Mouse (Mus musculus): ENCODE data around the gene Cirbp.
"Not testable (repeated sequence)": the region's sequence is repeated elsewhere in the genome, so short reads cannot be mapped to it uniquely, and the experiment has no call there.

Gene Cirbp

DNA sequence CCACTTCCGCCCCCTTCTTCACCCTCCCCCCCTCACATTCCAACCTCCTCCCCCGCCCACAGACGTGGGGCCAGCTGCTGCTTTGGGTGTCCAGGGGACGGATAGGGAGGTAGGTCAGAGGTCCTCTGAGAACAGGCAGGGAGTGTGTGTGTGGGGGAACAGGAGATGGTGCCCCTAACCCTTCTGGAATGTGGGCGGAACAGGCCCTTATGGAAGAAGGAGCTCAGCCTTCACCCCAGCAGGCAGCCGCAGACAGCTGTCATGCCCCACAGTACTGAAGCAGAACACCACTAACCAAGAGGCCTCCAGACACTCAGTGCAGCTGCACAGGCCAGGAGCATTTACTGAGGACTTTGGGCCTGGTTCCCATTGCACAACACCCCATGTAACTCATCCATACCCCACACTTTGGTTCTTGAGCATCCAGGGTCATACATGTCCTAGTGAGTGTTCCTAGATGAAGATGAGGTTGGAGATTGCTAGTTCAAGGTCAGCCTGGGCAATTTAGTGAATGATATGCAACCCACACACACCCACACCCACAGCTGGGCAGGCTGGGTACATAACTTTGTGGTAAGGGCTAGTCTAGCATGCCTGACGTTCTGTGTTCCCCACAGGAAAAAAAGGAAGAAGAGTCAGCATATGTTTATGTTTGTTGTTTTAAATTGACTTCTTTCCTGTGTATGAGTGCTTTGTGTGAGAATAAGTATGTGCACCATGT lies 4.1 kb upstream of the Cirbp start:
- DNase-seq (ENCODE audit: extremely low read depth, low read depth): no peak

DNA sequence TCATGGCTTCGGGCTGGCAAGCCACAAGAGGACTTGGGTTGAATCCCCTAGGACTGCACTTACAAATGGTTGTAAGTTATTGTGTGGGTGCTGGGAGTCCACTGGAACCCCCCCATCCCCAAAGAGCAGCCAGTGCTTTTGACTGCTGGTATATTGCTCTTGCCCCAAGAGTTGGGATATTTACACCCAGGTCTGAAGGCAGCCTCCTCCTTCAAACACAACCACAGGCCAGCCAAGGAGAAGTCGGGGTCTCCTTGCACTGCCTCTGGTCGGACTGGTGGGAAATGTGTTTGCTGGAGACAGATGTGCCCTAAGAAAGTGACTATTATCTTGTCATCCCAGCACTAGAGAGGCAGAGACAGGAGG lies 3.6 kb upstream of the Cirbp start:
- no peak for DNase-seq (ENCODE audit: extremely low read depth, low read depth)

DNA sequence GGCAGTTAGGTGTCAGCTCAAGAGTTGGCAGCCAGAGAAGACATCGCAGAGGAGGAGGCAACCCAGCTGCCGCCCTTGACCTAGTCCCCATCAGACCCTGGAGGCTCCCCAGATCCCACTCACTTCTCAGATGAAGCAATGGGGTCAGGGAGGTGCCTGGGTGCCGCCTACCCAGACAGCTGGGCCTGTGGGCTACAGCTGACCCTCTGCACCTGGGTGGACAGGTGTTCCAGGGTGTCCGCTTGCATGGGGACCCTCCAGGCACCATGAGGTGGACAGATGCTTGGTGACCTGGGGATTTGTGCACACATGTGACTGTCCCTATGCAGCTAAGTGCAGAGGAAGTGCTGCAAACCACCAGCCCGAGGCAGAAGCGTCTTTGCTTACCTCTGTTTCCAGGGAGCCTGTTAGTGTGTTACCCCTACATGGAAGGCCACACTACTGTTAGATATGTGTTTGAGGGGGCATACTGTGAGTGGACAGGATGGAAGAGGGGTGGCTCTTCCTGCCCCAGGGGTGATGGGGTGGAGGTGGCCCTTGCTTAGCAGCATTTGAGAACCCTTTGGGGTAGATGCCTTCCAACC lies 3.0 kb upstream of the Cirbp start:
- DNase-seq (ENCODE audit: extremely low read depth, low read depth): no peak

DNA sequence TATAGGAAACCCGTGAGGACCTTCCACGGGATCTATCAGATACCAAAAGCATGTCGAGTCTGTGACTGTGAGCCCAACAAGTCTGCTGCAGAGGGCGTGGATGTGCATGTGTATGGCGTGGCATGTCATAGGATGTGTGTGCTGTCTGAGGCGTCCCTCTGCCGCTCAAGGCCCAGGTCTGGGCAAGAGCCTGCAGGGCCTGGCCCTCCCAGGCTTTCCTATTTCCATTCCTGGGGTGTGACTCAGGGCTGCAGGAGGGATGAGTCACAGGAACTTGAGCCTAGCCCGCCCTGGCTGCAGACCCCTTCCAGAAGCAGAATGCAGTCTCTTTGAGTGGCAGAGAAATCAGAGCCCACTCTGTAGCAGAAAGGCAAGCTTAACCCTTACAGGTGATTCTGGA lies 2.1 kb upstream of the Cirbp start:
- no peak for DNase-seq (ENCODE audit: extremely low read depth, low read depth)

DNA sequence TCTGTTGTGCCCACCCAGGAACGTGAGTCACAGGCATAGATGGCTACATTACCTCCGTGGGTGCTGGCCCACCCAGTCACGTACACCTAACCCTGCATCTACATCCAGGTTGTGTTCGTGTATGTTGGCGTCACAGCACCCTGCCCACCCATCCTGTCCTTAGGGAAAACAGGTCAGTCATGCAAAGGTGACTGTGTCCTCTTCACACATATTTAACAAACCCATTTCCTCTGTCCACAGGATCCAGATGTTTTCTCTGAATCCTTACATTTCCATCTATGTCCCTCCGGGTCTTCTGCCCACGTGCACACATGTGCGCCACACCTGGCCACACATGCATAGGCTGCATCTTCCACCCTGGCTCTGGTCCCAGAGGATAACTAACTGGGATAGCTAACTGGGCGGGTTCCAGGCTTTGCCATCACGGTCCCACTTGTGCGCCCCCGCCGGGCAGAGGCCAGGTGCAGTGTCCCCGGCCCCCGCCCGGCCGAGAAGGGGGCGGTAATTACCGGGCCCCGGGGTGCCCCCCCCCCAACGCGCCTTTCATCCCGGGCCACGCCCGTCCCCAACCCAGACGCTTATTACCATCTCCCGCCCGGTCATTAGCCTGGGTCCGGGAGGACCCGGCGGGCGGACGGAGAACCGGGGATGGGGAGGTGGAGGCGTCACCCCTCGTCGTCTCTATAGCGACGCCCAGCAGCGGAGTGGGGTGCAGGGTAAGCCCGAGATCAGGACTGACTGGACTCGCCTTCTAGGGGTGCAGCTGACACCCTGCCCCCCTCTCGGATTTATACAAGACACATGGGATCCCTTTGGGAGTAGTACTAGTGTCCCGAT lies 1.4 kb upstream of the Cirbp start:
- DNase-seq (ENCODE audit: extremely low read depth, low read depth): no peak

DNA sequence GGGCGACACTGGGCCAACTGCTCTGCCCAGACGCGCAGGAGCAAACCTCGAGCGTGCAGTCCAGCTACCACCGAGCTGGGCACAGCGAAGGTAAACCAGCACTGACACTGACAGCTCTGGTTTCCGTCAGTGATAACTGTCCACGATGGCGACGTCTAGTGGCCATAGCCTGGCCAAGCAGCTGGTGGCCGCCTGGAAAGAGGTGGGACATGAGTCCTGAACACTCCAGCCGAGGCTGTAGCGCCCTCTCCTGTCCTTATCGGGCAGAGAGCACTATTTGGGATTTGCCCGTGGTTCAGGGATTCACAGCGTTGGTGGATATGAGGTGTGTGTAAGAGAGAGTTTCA lies 814 bp upstream of the Cirbp start:
- peak; percentile 86 for DNase-seq (ENCODE audit: extremely low read depth, low read depth)

DNA sequence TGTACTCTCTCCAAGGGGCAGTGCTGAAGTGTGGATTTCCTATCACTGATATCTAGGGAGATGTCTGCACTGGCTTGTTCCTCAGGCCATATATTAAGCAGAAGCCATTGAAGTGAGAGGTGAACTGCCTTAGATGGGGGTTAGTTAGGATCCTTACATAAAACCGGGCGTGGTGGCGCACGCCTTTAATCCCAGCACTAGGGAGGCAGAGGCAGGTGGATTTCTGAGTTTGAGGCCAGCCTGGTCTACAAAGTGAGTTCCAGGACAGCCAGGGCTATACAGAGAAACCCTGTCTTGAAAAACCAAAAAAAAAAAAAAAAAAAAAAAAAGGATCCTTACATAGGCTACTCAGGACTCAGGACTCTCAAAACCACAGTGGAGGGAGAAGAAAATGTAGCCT lies 351 bp downstream of the Cirbp start:
- not testable (repeated sequence) for DNase-seq (ENCODE audit: extremely low read depth, low read depth)

DNA sequence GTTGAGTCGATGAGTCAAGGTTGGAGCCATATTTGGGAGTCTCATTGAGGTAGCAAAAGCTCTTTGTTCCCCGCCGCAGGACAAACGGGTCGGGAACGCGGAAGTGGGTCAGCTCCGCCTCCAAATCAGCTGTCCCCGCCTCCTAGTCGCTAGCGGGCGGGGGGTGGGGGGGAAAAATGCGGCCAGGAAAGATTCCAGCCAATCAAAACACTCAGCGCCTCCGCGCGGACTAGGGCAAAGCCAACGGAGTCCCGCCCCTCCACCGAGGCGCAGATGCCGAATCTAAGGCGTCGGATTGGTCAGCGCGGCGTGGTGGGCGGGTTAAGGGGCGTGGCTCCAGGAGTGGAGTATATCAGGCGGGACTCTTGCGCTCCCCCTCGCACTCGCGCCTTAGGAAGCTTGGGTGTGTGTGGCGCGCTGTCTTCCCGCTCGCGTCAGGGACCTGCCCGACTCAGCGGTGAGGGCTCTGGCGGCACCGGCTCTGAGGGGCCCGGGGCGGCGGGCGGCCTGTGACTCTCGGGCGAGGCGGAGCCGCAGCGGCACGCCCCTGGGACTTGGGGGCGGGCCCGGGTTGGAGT lies 1.8 kb downstream of the Cirbp start:
- peak; percentile 90 for DNase-seq (ENCODE audit: extremely low read depth, low read depth)

DNA sequence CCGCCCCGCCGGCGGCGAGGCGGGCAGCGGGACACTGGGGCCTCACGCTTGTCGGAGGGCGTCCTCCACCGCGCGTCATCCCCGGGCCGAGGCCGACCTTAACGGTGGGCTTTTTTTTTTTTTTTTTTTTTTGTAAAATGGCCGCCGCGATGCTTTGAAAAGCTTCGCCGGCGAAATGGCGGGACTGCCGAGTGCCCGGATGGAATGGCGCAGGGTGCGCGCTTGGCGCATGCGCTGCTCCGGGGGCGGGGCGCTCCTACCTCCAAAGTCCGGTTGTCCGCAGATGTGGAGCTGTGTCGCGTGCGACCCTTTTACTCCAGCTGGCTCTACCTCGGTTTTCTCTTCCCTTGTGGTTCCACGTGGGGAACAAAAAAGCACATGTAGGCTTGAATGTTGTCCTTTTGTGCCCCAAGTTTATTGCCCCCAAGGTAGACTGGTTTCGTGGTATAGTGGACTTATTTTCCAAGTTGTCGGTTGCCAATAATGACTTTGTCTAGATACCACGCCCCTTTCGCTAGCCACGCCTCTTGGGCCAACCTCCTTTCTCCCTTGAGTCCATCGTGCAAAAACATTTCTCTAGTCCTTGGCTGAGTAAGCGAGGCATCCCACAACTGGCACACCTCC lies 2.4 kb downstream of the Cirbp start:
- peak; percentile 83 for DNase-seq (ENCODE audit: extremely low read depth, low read depth)

DNA sequence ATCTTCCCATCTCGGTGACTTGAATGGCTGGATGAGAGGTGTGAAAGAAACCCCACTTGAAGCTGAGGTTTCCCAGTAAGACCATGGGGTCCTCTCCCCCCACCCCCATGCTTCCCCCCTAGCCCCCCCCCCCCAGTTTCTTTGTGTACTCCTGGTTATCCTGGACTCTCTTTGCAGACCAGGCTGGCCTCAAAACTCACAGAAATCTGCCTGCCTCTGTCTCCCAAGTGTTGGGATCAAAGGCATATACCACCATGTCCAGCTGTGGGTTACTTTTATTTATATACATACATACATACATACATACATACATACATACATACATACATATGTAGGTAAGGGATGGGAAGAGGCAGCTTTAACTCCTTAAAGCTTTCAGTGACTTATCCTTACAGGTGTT lies 3.3 kb downstream of the Cirbp start:
- DNase-seq (ENCODE audit: extremely low read depth, low read depth): no peak

DNA sequence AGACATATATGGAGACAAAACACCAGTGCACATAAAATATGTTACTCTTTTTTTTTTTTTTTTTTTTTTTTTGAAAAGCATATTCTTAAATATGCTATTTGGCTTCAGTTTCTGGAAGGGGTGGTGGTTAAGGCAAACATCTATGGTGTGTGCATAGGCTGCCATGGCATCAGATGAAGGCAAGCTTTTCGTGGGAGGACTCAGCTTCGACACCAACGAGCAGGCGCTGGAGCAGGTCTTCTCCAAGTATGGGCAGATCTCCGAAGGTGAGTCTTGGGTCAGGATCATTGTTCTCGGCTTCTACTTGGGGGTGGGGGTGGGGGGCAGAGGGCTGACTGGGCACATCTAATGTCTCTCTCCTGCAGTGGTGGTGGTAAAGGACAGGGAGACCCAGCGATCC lies 3.9 kb downstream of the Cirbp start:
- DNase-seq (ENCODE audit: extremely low read depth, low read depth): no peak

DNA sequence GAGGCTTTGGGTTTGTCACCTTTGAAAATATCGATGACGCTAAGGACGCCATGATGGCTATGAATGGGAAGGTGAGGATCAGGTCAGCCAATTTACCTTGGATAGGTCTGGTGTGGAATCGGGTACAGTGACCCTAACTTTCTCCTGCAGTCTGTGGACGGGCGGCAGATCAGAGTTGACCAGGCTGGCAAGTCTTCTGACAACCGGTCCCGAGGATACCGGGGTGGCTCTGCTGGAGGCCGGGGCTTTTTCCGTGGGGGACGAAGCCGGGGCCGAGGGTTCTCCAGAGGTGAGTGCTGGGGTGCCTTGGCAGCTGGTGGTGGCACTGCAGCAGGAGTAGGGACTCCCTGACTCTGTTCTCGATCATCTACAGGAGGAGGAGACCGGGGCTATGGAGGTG lies 4.3 kb downstream of the Cirbp start:
- DNase-seq (ENCODE audit: extremely low read depth, low read depth): no peak

DNA sequence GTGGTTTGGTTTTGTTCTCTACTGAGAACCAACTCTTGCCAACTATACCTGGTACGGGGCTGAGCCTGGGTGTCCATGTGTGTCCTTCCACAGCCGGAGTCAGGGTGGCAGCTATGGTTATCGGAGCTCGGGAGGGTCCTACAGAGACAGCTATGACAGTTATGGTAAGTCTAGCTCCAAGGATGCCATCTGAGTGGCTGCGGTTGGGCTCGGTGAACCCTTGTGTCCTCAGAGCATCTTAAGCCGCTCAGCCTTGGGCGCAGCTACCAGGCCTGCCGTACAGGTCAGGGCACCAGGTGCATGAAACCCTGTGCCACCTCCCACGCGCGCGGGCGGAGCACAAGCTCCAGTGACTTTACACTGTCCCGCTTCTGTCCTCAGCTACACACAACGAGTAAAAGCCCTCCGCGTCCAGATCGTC lies 4.8 kb downstream of the Cirbp start:
- DNase-seq (ENCODE audit: extremely low read depth, low read depth): no peak

DNA sequence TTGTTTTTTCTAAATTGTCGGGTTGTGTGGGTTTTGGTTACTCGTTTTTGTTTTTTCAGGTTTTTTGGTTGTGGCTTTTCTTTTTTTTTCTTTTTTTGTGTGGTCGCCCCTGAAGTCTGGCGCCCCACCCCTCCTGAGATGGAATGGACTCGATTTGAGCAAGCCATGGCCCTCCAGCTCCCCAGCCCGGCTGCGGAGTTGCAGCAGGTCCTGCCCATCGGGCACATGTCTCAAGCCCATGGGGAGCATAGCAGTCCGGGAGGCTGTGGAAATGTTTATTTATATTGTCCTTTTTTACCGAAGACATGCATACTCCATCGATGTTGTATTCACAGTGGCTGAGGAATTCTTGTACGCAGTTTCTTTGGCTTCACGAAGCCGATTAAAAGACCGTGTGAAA lies 5.5 kb downstream of the Cirbp start:
- DNase-seq (ENCODE audit: extremely low read depth, low read depth): no peak

DNA sequence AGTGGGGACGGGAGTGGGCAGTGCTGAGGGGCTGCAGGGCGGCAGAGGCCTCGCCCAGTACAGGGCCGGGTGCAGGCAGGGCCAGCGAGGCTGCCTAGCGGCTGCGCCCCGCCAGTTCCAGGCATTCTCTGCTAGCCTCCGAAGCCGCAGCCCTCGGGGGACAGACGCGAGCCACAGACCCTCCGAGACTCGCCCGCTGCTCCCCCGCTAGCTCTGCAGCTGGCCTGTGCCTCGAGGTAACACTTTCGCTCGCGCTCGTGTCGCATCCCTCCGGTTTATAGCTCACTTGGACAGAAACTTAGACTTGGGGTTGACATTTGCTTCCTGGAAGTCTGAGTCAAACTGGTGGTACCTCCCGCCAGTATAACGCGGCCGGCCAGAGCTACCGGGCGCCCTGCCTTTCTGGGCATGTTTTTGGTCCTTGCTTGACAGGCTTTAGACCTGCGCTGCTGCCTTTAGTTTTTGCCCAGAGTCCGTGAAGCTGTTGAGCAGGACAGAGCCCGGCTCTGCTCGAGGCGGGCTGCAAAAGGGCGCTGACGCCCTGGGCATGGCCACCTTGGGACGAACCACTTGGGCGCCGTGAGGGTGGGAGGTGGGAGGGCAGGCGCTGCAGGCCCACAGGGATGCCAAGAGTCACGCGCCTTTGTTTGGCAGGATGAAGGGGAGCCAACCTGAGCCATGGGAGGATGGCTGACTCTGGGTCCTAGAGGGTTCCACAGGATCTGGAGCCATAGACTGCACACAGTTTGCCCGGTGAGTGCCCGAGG lies 6.2 kb downstream of the Cirbp start:
- DNase-seq (ENCODE audit: extremely low read depth, low read depth): no peak

DNA sequence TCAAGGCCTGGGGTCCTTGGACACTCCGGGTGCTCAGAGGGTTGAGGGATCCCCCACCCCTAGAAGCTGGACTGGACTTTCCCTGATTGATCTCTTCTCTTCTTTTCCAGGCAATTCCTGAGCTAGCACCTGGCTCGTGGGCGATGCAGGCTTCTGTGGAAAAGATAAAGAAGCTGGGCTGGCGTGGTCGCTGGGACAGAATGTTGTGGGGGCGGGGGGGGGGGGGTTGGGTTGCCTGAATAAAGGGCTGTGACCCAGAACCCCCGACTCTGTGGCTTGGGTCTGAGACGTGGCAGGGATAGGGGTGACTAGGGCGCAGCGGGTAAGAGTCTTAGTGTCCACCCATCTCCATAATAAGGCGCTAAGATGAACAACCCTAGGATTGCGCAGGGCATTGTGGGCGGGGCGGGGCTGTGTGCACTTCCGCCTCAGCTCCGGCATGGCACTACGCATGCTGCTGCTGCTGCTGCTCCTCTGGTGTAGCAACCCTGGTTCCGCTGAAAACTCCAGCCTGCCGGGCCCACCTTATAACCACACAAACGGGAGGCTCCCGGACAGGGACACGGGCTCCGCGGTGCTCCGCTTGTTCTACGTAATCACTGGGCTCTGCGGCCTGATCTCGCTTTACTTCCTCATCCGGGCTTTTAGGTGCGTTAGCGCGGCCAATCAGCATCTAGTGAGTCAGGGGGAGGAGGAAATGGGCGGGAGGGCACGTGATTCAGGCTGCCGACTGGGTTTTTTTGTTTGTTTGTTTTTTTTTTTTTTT lies 6.9 kb downstream of the Cirbp start, which contains the start of gene 1600002K03Rik:
Gene 1600002K03Rik (plus strand): TSS at position 418 of the 766 bp plus-strand sequence.
- peak; percentile 94 for DNase-seq (ENCODE audit: extremely low read depth, low read depth)

DNA sequence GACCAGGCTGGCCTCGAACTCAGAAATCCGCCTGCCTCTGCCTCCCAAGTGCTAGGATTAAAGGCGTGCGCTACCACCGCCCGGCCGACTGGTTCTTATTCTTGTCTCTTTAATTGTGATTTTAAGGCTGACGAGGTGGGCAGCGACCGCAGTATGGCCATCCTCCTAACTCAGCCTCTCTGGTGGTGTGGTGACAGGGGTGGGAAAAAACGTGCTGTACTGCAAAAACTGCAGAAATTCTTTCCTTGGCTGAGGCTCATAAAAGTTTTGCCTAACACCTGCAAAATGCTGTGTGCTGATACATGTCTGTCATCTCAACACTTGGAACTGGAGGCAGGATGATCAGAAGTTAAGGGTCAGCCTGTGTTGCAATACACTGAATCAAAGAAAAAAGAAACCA lies 7.6 kb downstream of the Cirbp start:
- no peak for DNase-seq (ENCODE audit: extremely low read depth, low read depth)

DNA sequence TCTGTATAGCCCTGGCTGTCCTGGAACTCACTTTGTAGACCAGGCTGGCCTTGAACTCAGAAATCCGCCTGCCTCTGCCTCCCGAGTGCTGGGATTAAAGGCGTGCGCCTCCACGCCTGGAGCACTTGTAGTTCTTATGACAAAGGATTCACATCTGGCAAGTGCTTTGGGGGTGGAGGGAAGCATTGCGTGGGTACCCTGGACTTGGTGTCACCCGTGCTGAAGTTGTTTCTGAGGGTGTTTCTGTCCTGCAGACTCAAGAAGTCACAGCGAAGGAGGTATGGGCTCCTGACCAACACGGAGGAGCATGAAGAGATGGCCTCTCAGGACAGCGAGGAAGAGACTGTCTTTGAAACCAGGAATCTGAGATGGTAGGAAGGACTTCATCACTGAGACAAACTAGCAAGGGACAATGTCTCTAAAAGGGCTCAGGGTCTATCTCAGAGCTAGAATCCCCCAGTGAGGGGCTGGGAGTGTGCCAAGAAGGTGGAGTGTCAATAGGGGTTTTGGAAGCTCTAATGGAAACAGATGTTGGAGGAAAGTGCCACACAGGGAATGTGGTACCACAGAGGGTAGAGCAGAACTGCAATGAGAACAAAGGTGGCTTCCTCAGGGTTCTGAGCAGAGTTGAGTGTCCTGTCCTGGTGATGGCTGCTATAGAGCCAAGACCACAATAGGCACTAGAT lies 8.3 kb downstream of the Cirbp start:
- DNase-seq (ENCODE audit: extremely low read depth, low read depth): no peak

DNA sequence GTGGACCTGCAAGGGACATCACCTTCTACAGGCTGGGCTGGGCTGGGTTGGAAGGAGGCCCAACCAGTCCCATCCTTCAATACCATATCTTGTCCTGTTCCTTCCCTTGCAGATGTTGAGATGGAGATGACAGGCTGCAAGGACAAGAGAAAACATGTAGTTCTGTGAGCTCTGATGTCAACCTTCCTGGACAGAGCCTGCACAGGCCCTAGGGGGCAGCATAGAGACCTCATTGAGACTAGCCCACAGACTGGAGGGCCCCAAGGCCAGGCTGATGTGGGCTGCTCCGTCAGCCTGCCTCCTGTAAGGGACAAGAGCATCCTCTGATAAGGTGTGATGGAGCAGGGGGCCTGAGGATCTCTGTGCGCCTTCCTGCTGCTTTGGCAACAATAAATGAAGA lies 8.9 kb downstream of the Cirbp start:
- no peak for DNase-seq (ENCODE audit: extremely low read depth, low read depth)
